Mouse (Mus musculus) G1E (cell line): Measurements from ENCODE around the gene Foxo1.

Source experiments
- CTCF ChIP-seq: IDR thresholded peaks from 2 replicates; pipeline ENCODE4 v1.5.1; 2012; ENCODE audit warnings: low read depth, low read length, inconsistent platforms, mixed read lengths
- GATA1 ChIP-seq: IDR thresholded peaks from 2 replicates; pipeline ENCODE4 v1.6.1; 2012; ENCODE audit warnings: borderline replicate concordance, low read length, inconsistent platforms, mixed read lengths
- GATA2 ChIP-seq: IDR thresholded peaks from 2 replicates; pipeline ENCODE4 v1.6.1; 2012; ENCODE audit warnings: low read depth, low read length, inconsistent platforms, borderline replicate concordance
- POLR2AphosphoS5 ChIP-seq: IDR thresholded peaks from 2 replicates; pipeline ENCODE4 v1.6.1; 2012; ENCODE audit warnings: low read depth, low read length, inconsistent platforms; ENCODE audit not compliant: insufficient replicate concordance
- TAL1 ChIP-seq: conservative IDR thresholded peaks from 2 replicates; pipeline ENCODE4 v1.6.1; 2012; ENCODE audit warnings: low read depth, low read length, inconsistent platforms, mixed read lengths

DNA sequence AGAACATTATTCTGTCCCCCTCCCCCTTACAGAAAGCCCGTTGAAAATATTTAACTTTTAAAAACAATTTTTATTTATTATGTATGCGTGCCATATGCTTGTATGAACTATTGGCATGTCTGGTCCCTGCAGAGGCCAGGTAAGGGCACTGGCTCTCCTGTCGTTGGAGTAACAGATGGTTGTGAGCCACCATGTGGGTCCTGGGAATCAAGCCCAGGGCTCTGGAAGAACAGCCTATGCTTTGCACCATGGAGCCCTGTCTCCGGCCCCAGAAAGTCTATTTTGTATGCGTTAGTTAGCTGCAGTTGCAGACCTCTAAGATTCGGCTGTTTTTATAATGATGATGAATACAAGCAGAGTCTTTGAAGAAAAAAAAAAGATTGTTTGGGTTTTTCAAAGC lies 123.8 kb downstream of the Foxo1 start:
- no peak for TF ChIP-seq CTCF
- no peak for TF ChIP-seq POLR2AphosphoS5
- TF ChIP-seq GATA1, result no peak
- TF ChIP-seq TAL1, result no peak
- no peak for TF ChIP-seq GATA2
